Mouse (Mus musculus) left cerebral cortex, adult 8-10 months (tissue): ENCODE data around the gene Plch1. TPM values are rescaled to one million over a fixed set of nuclear protein-coding genes. Genes with fewer than 3 reads are reported as not detected.

Experiments
- DNase-seq, 2 experiments: peaks; one replicate each; pipeline ENCODE4 v3.0.0; 2022; ENCODE audit warnings: low spot score in 2 of 2
- total RNA-seq, 4 experiments: library from RNA; stranded (reverse); gene quantifications; 2 replicates each; pipeline ENCODE4 v1.2.4; 2022

The Plch1 gene
- total RNA-seq, 4 experiments from 2014 or later, result 4.5 to 6.7 (median 6.5) TPM

- DNase-seq, result peak in 1 of 2 experiments; percentile 10
Observed at GRCm38 (mm10) chr3:63862716-63863115, 36.6 kb downstream of the Plch1 start.

GRCm38 (mm10) chr3:63852828-63853227, 46.4 kb downstream of the Plch1 start:
- no peak for DNase-seq

- no peak for DNase-seq
Observed at GRCm38 (mm10) chr3:63851125-63851698, 48.1 kb downstream of the Plch1 start.

- DNase-seq, result no peak
Observed at GRCm38 (mm10) chr3:63849765-63850346, 49.4 kb downstream of the Plch1 start.

- no peak for DNase-seq
Observed at GRCm38 (mm10) chr3:63844141-63844540, 55.1 kb downstream of the Plch1 start.

GRCm38 (mm10) chr3:63842436-63842835, 56.8 kb downstream of the Plch1 start:
- no peak for DNase-seq

- no peak for DNase-seq
Observed at GRCm38 (mm10) chr3:63837750-63838149, 61.5 kb downstream of the Plch1 start.

GRCm38 (mm10) chr3:63836937-63837632, 62.2 kb downstream of the Plch1 start:
- DNase-seq, result no peak

GRCm38 (mm10) chr3:63835816-63836215, 63.5 kb downstream of the Plch1 start:
- DNase-seq, result no peak

GRCm38 (mm10) chr3:63823874-63824400, 75.3 kb downstream of the Plch1 start:
- DNase-seq, result no peak

GRCm38 (mm10) chr3:63822631-63823030, 76.6 kb downstream of the Plch1 start:
- no peak for DNase-seq

GRCm38 (mm10) chr3:63815131-63815530, 84.1 kb downstream of the Plch1 start:
- no peak for DNase-seq

GRCm38 (mm10) chr3:63814203-63814602, 85.1 kb downstream of the Plch1 start:
- DNase-seq, result no peak

- no peak for DNase-seq
Observed at GRCm38 (mm10) chr3:63806906-63807305, 92.4 kb downstream of the Plch1 start.

GRCm38 (mm10) chr3:63805496-63805895, 93.8 kb downstream of the Plch1 start:
- DNase-seq, result no peak

- DNase-seq, result no peak
Observed at GRCm38 (mm10) chr3:63800685-63801084, 98.6 kb downstream of the Plch1 start.

GRCm38 (mm10) chr3:63786805-63787365, 112.4 kb downstream of the Plch1 start:
- DNase-seq, result no peak

GRCm38 (mm10) chr3:63772617-63773305, 126.5 kb downstream of the Plch1 start:
- no peak for DNase-seq

GRCm38 (mm10) chr3:63760821-63761220, 138.5 kb downstream of the Plch1 start:
- no peak for DNase-seq

GRCm38 (mm10) chr3:63740073-63740472, 159.2 kb downstream of the Plch1 start:
- no peak for DNase-seq

GRCm38 (mm10) chr3:63728325-63728724, 170.9 kb downstream of the Plch1 start:
- no peak for DNase-seq
